Mouse (Mus musculus) Patski (cell line): ENCODE measurements at regions not wholly inside any gene's neighbourhood (a gene's known extent, or its start where the extent isn't known, plus 50 kb on each side); places are given as distances from the start of the nearest gene placed in this dataset.
A peak's percentile ranks its signal among the peaks of the same experiment; 100 is the strongest.

Experiments
- ATAC-seq: fragments of 100-300 bp; one replicate; pipeline ENCODE4 v1.8.0; 2021
- CTCF ChIA-PET: fragments of 350-600 bp; sonication (Branson Sonifier 250); formaldehyde crosslinking; loops from one replicate; lab custom pipeline; 2022; ENCODE audit warnings: inconsistent platforms; lab: Charles Lee
- POLR2A ChIA-PET: fragments of 350-600 bp; sonication (Branson Sonifier 250); formaldehyde crosslinking; loops from one replicate; lab custom pipeline; 2022; ENCODE audit warnings: antibody characterized with exemption, inconsistent platforms; lab: Charles Lee
- DNase-seq: peaks from one replicate; pipeline ENCODE4 v3.0.0-alpha.2; 2011; ENCODE audit warnings: low read depth, low spot score
- H3K27me3 ChIP-seq: fragments of 371-371 bp; one replicate; pipeline ENCODE4 v1.5.1; 2021
- CTCF ChIP-seq: fragments of 100-300 bp; IDR thresholded peaks from one replicate; pipeline ENCODE4 v1.5.1; 2021
- in situ Hi-C: fragments of 300-500 bp; cut with MboI; formaldehyde crosslinking; loops from 3 replicates; pipeline ENCODE4 v1.11.1; 2018; ENCODE audit warnings: low pct_unique_long_range_greater_than_20kb, mixed read lengths

GRCm38 (mm10) chr7:135816191-135816590 is 100.0 kb upstream of the Mki67 start:
- CTCF ChIA-PET, result interaction anchor here (1.0 kb wide), 1 partner anchor 28 kb away, joined by 3 read pairs; no protein-coding TSS in a partner anchor
- POLR2A ChIA-PET, result no interaction called here
- no peak for ATAC-seq
- TF ChIP-seq CTCF, result no peak
- no peak for DNase-seq
- in situ Hi-C loops, result no loop called here
- H3K27me3 ChIP-seq, result peaks cover 7% of the 10 kb centered on the region

- ChIA-PET POLR2A (no interaction called here), CTCF (no interaction called here)
- no peak for ATAC-seq
- no peak for DNase-seq
- H3K27me3 ChIP-seq, result peaks cover 11% of the 10 kb centered on the region
- in situ Hi-C loops, result no loop called here
- no peak for TF ChIP-seq CTCF
Measured at GRCm38 (mm10) chr7:135817868-135818267, 101.7 kb upstream of the Mki67 start.

- in situ Hi-C loops, result no loop called here
- no peak for ATAC-seq
Measured at GRCm38 (mm10) chr7:135818298-135818697, 102.1 kb upstream of the Mki67 start.

GRCm38 (mm10) chr7:135823884-135824750 is 108.0 kb upstream of the Mki67 start:
- POLR2A ChIA-PET, result no interaction called here
- ATAC-seq (no peak), DNase-seq (no peak)
- CTCF ChIA-PET, result interaction anchor here (1.0 to 1.9 kb wide), 2 partner anchors 25 to 33 kb away, joined by 3 read pairs; no protein-coding TSS in a partner anchor
- in situ Hi-C loops, result no loop called here
- peaks cover 11% of the 10 kb centered on the region for H3K27me3 ChIP-seq
- TF ChIP-seq CTCF, result no peak

More at GRCm38 (mm10) chr7:135818298-135818697, 102.1 kb upstream of the Mki67 start:
- no peak for TF ChIP-seq CTCF
- ChIA-PET POLR2A (no interaction called here), CTCF (no interaction called here)
- DNase-seq, result no peak
- H3K27me3 ChIP-seq, result peaks cover 11% of the 10 kb centered on the region

GRCm38 (mm10) chr7:135829246-135829645 is 113.1 kb upstream of the Mki67 start:
- in situ Hi-C loops, result loop anchor here (25.0 kb wide), 2 partner anchors 658 to 1233 kb away; no protein-coding TSS in a partner anchor
- ChIA-PET POLR2A (no interaction called here), CTCF (interaction anchor here (1.0 kb wide), 1 partner anchor 15 kb away, joined by 3 read pairs; no protein-coding TSS in a partner anchor)
- ATAC-seq (no peak), DNase-seq (no peak)
- TF ChIP-seq CTCF, result no peak
- peaks cover 6% of the 10 kb centered on the region for H3K27me3 ChIP-seq

- DNase-seq (no peak), ATAC-seq (no peak)
- in situ Hi-C loops, result loop anchor here (25.0 kb wide), 2 partner anchors 654 to 1229 kb away; no protein-coding TSS in a partner anchor
- H3K27me3 ChIP-seq, result peaks cover 16% of the 10 kb centered on the region
- CTCF ChIA-PET, result interaction anchor here (0.9 kb wide), 1 partner anchor 11 kb away, joined by 3 read pairs; no protein-coding TSS in a partner anchor
- POLR2A ChIA-PET, result interaction anchor here (0.5 kb wide), 1 partner anchor 507 kb away, joined by 4 read pairs; no protein-coding TSS in a partner anchor
- no peak for TF ChIP-seq CTCF
Measured at GRCm38 (mm10) chr7:135833425-135833824, 117.3 kb upstream of the Mki67 start.

GRCm38 (mm10) chr7:135836808-135837733 is 120.9 kb upstream of the Mki67 start:
- POLR2A ChIA-PET, result no interaction called here
- peaks cover 16% of the 10 kb centered on the region for H3K27me3 ChIP-seq
- CTCF ChIA-PET, result interaction anchor here (1.4 to 3.0 kb wide), 2 partner anchors 8 to 10 kb away, joined by 3 to 12 read pairs; no protein-coding TSS in a partner anchor
- in situ Hi-C loops, result loop anchor here (5.0 to 25.0 kb wide), 3 partner anchors 650 to 1485 kb away; no protein-coding TSS in a partner anchor
- peak; percentile 83 for TF ChIP-seq CTCF
- no peak for DNase-seq
- peak; percentile 79 for ATAC-seq

GRCm38 (mm10) chr7:135844018-135844417 is 127.9 kb upstream of the Mki67 start:
- ChIA-PET POLR2A (no interaction called here), CTCF (interaction anchor here (0.9 to 1.7 kb wide), 2 partner anchors 14 to 28 kb away, joined by 3 read pairs; no protein-coding TSS in a partner anchor)
- no peak for TF ChIP-seq CTCF
- no peaks in the 10 kb centered on the region for H3K27me3 ChIP-seq
- DNase-seq, result no peak
- in situ Hi-C loops, result loop anchor here (25.0 kb wide), 2 partner anchors 643 to 1218 kb away; no protein-coding TSS in a partner anchor
- no peak for ATAC-seq

GRCm38 (mm10) chr7:135847304-135847703 is 131.1 kb upstream of the Mki67 start:
- ATAC-seq (no peak), DNase-seq (no peak)
- no peak for TF ChIP-seq CTCF
- ChIA-PET POLR2A (no interaction called here), CTCF (no interaction called here)
- no peaks in the 10 kb centered on the region for H3K27me3 ChIP-seq
- in situ Hi-C loops, result loop anchor here (25.0 kb wide), 2 partner anchors 640 to 1215 kb away; no protein-coding TSS in a partner anchor

- in situ Hi-C loops, result loop anchor here (25.0 kb wide), 2 partner anchors 639 to 1214 kb away; no protein-coding TSS in a partner anchor
- ATAC-seq (no peak), DNase-seq (no peak)
- no peak for TF ChIP-seq CTCF
- H3K27me3 ChIP-seq, result no peaks in the 10 kb centered on the region
- ChIA-PET POLR2A (no interaction called here), CTCF (interaction anchor here (0.8 kb wide), 1 partner anchor 25 kb away, joined by 3 read pairs; no protein-coding TSS in a partner anchor)
Measured at GRCm38 (mm10) chr7:135848170-135848569, 132.0 kb upstream of the Mki67 start.
